ENCODE assay signal across 29 mouse cellular contexts in genomic region chr11:106824403-106824802, GRCm38 (mm10).
"Had no signal": no experiment of that assay in that cellular context is flagged by ENCODE, and none has a peak within 500 bp of the region (broad histone marks: within the 10 kb centered on the region; RNA-seq: fewer than 3 reads in every experiment).

No protein-coding gene starts in this region.

- DNase-seq: gastrocnemius, adult 2 months; gastrocnemius, postnatal 10 days; gastrocnemius, postnatal 25 days; heart, adult 18-20 months; heart, postnatal 10 days; heart, postnatal 4 days; kidney, adult 18-20 months; kidney, adult 9 months; kidney, postnatal 14 days; kidney, postnatal 36 days; layer of hippocampus, adult 9-11 months; layer of hippocampus, postnatal 36 days; left cerebral cortex, postnatal 4 days; lung, adult 18-20 months had no signal

- H3K9me3 ChIP-seq: heart, embryonic 10.5 days; heart, embryonic 12.5 days; hindbrain, embryonic 10.5 days; hindbrain, embryonic 12.5 days; intestine, embryonic 15.5 days; kidney, embryonic 15.5 days; limb, embryonic 13.5 days; limb, embryonic 15.5 days; liver, embryonic 12.5 days had no signal

- H3K4me1 ChIP-seq: heart, embryonic 10.5 days; hindbrain, embryonic 10.5 days; hindbrain, embryonic 12.5 days; intestine, embryonic 15.5 days; liver, embryonic 12.5 days had no signal

- H3K9ac ChIP-seq: heart, embryonic 12.5 days; hindbrain, embryonic 12.5 days; hindbrain, embryonic 14.5 days; intestine, embryonic 15.5 days; kidney, embryonic 15.5 days; limb, embryonic 13.5 days; limb, embryonic 15.5 days; liver, embryonic 12.5 days; liver, embryonic 14.5 days had no signal

- H3K4me3 ChIP-seq: gastrocnemius, adult 2 months; heart, embryonic 10.5 days; heart, embryonic 12.5 days; hindbrain, embryonic 10.5 days; hindbrain, embryonic 12.5 days; intestine, embryonic 15.5 days; kidney, embryonic 15.5 days; limb, embryonic 13.5 days; limb, embryonic 15.5 days; liver, embryonic 12.5 days had no signal

- H3K27ac ChIP-seq: gastrocnemius, adult 2 months; heart, embryonic 10.5 days; hindbrain, embryonic 10.5 days; hindbrain, embryonic 12.5 days; hindbrain, embryonic 14.5 days; intestine, embryonic 15.5 days; kidney, embryonic 15.5 days; kidney, postnatal 0 days; limb, embryonic 13.5 days; limb, embryonic 15.5 days; liver, embryonic 12.5 days; liver, embryonic 14.5 days had no signal

- ATAC-seq: hindbrain, embryonic 16.5 days; inflammation-experienced regulatory T-cells, adult 6 months; intestine, embryonic 15.5 days; intestine, postnatal 0 days; liver, embryonic 12.5 days had no signal

- H3K4me2 ChIP-seq: heart, embryonic 12.5 days; hindbrain, embryonic 12.5 days; hindbrain, embryonic 14.5 days; intestine, embryonic 15.5 days; kidney, embryonic 15.5 days; limb, embryonic 13.5 days; limb, embryonic 15.5 days; liver, embryonic 12.5 days had no signal

- H3K27me3 ChIP-seq: heart, embryonic 12.5 days; hindbrain, embryonic 12.5 days; intestine, embryonic 15.5 days; kidney, embryonic 15.5 days; limb, embryonic 13.5 days; limb, embryonic 15.5 days; liver, embryonic 12.5 days had no signal
